Mouse (Mus musculus) kidney, postnatal 4 days (tissue): Measurements from ENCODE around the gene Sema4g.
"Not testable (repeated sequence)": the region's sequence is repeated elsewhere in the genome, so short reads cannot be mapped to it uniquely, and the experiment has no call there.

Experiments used
- DNase-seq, 2 experiments: peaks; one replicate each; pipeline ENCODE4 v3.0.0; 2021; ENCODE audit warnings: mixed read lengths in 2 of 2

Sema4g gene

GRCm38 (mm10) chr19:45024775-45025174 lies 35.9 kb downstream of the Sema4g start:
- DNase-seq, result peak; percentile 30 to 44

GRCm38 (mm10) chr19:45025937-45026568 lies 37.2 kb downstream of the Sema4g start:
- DNase-seq, result no peak

- DNase-seq, result no peak
Observed at GRCm38 (mm10) chr19:45026958-45027670, 38.2 kb downstream of the Sema4g start.

GRCm38 (mm10) chr19:45027848-45028247 lies 38.9 kb downstream of the Sema4g start:
- no peak for DNase-seq

- DNase-seq, result no peak
Observed at GRCm38 (mm10) chr19:45028746-45029145, 39.8 kb downstream of the Sema4g start.

- no peak for DNase-seq
Observed at GRCm38 (mm10) chr19:45029571-45029970, 40.7 kb downstream of the Sema4g start.

GRCm38 (mm10) chr19:45030111-45030510 lies 41.2 kb downstream of the Sema4g start:
- peak; percentile 84 to 87 for DNase-seq

GRCm38 (mm10) chr19:45030746-45031693 lies 42.1 kb downstream of the Sema4g start:
- DNase-seq, result peak; percentile 84 to 90

GRCm38 (mm10) chr19:45031780-45032179 lies 42.9 kb downstream of the Sema4g start:
- peak; percentile 88 to 91 for DNase-seq

GRCm38 (mm10) chr19:45032570-45033332 lies 43.9 kb downstream of the Sema4g start:
- DNase-seq, result peak in 1 of 2 experiments; percentile 53

GRCm38 (mm10) chr19:45036867-45037266 lies 48.0 kb downstream of the Sema4g start:
- peak; percentile 80 to 82 for DNase-seq

GRCm38 (mm10) chr19:45038198-45038597 lies 49.3 kb downstream of the Sema4g start:
- DNase-seq, result not testable (repeated sequence)

- DNase-seq, result no peak
Observed at GRCm38 (mm10) chr19:45040214-45040613, 51.3 kb downstream of the Sema4g start.

GRCm38 (mm10) chr19:45044389-45044927 lies 55.6 kb downstream of the Sema4g start:
- no peak for DNase-seq

GRCm38 (mm10) chr19:45045236-45045635 lies 56.3 kb downstream of the Sema4g start:
- DNase-seq, result no peak

- no peak for DNase-seq
Observed at GRCm38 (mm10) chr19:45045651-45046050, 56.8 kb downstream of the Sema4g start, which contains the start of gene Pdzd7. Pdzd7 (minus strand) TSS chr19:45045717.

- peak; percentile 90 to 94 for DNase-seq
Observed at GRCm38 (mm10) chr19:45046523-45047321, 57.8 kb downstream of the Sema4g start.

GRCm38 (mm10) chr19:45047417-45047934 lies 58.6 kb downstream of the Sema4g start, which contains the start of gene Sfxn3:
Sfxn3 (plus strand) TSS chr19:45047503.
- peak; percentile 96 to 97 for DNase-seq

- DNase-seq, result peak; percentile 52 to 67
Observed at GRCm38 (mm10) chr19:45047935-45048643, 59.2 kb downstream of the Sema4g start.
